ENCODE assay signal across 13 mouse cellular contexts in genomic region chr1:131761079-131761831, GRCm38 (mm10). TPM values are rescaled to one million over a fixed set of nuclear protein-coding genes. Genes with fewer than 3 reads are reported as not detected.
DNase-seq lines count a peak whose midpoint lies in the region; ATAC-seq lines count a peak whose summit lies in the region.
"Had no signal": no experiment of that assay in that cellular context is flagged by ENCODE, and none has a peak within 500 bp of the region (broad histone marks: within the 10 kb centered on the region; RNA-seq: fewer than 3 reads in every experiment).

No protein-coding gene starts in this region.

- peaks cover 14% of the 10 kb centered on the region for H3K4me1 ChIP-seq in forebrain, embryonic 10.5 days
- H3K4me1 ChIP-seq in forebrain, embryonic 14.5 days (ENCODE audit: control insufficient read depth, insufficient read depth, low read length) = no peaks in the 10 kb centered on the region
- peaks cover 19% of the 10 kb centered on the region for H3K4me1 ChIP-seq in lung, embryonic 16.5 days (replicated peaks; ENCODE audit: control insufficient read depth, insufficient read depth, low read length)
- peaks cover 5% of the 10 kb centered on the region; the same call in 1 of the 2 replicates for H3K4me1 ChIP-seq in stomach, embryonic 16.5 days (ENCODE audit: control insufficient read depth, insufficient read depth, low read length)

- no peaks in the 10 kb centered on the region for H3K9me3 ChIP-seq in forebrain, embryonic 10.5 days
- no peaks in the 10 kb centered on the region for H3K9me3 ChIP-seq in forebrain, embryonic 14.5 days (replicated peaks; ENCODE audit: control insufficient read depth, low read length)
- H3K9me3 ChIP-seq in lung, embryonic 16.5 days (ENCODE audit: control insufficient read depth, low read length) = no peaks in the 10 kb centered on the region
- no peaks in the 10 kb centered on the region for H3K9me3 ChIP-seq in stomach, embryonic 16.5 days (replicated peaks; ENCODE audit: control insufficient read depth, low read length)
- H3K9me3 ChIP-seq: embryonic facial prominence, embryonic 15.5 days; heart, embryonic 12.5 days had no signal

- no peak overlapping the region for H3K4me3 ChIP-seq in forebrain, embryonic 10.5 days
- H3K4me3 ChIP-seq in forebrain, embryonic 14.5 days (ENCODE audit: low read depth, low read length) = no peak overlapping the region
- no peak overlapping the region for H3K4me3 ChIP-seq in lung, embryonic 16.5 days (ENCODE audit: low read length)
- no peak overlapping the region for H3K4me3 ChIP-seq in stomach, embryonic 16.5 days (replicated peaks; ENCODE audit: low read length)
- H3K4me3 ChIP-seq: embryonic facial prominence, embryonic 15.5 days; heart, embryonic 12.5 days had no signal

- ATAC-seq in forebrain, embryonic 14.5 days = no peak
- ATAC-seq in lung, embryonic 16.5 days (ENCODE audit: low read depth) = peak; percentile 22; the same call in 1 of the 2 replicates
- ATAC-seq in stomach, embryonic 16.5 days (ENCODE audit: insufficient read depth, low FRiP score) = peak; percentile 22; the same call in 1 of the 2 replicates

- DNase-seq in forebrain, embryonic 10.5 days (ENCODE audit: extremely low spot score, low spot score) = peak; percentile 13
- DNase-seq in forebrain, embryonic 14.5 days (ENCODE audit: low spot score) = no peak
- DNase-seq in right cerebral cortex, postnatal 4 days = peak; percentile 0
- no peak for DNase-seq in right cerebral cortex, adult 2 months (ENCODE audit: low spot score in 2 of 2)
- DNase-seq in cerebellum, postnatal 14 days = no peak
- DNase-seq in kidney, postnatal 4 days = no peak
- DNase-seq: cerebellum, postnatal 25 days had no signal

- no peak overlapping the region for H3K9ac ChIP-seq in forebrain, embryonic 14.5 days (ENCODE audit: low read length)
- H3K9ac ChIP-seq in lung, embryonic 16.5 days (ENCODE audit: low read length) = no peak overlapping the region
- no peak overlapping the region for H3K9ac ChIP-seq in stomach, embryonic 16.5 days (ENCODE audit: low read length)
- H3K9ac ChIP-seq: embryonic facial prominence, embryonic 15.5 days; heart, embryonic 12.5 days; hindbrain, embryonic 14.5 days; liver, embryonic 14.5 days had no signal

- 90% methylated on average over 13 of the region's 13 CpGs for WGBS in forebrain, embryonic 10.5 days
- 88% methylated on average over 13 of the region's 13 CpGs for WGBS in forebrain, embryonic 14.5 days
- WGBS in lung, embryonic 16.5 days = 69% methylated on average over 13 of the region's 13 CpGs
- WGBS in stomach, embryonic 16.5 days = 69% methylated on average over 13 of the region's 13 CpGs

- no peaks in the 10 kb centered on the region for H3K27me3 ChIP-seq in forebrain, embryonic 10.5 days (ENCODE audit: poor library complexity, severe bottlenecking)
- no peaks in the 10 kb centered on the region for H3K27me3 ChIP-seq in forebrain, embryonic 14.5 days (replicated peaks; ENCODE audit: control insufficient read depth, insufficient read depth, low read length)
- H3K27me3 ChIP-seq in lung, embryonic 16.5 days (ENCODE audit: control insufficient read depth, insufficient read depth, low read depth, low read length) = no peaks in the 10 kb centered on the region
- no peaks in the 10 kb centered on the region for H3K27me3 ChIP-seq in stomach, embryonic 16.5 days (ENCODE audit: control insufficient read depth, insufficient read depth, low read length)
- H3K27me3 ChIP-seq: embryonic facial prominence, embryonic 15.5 days; heart, embryonic 12.5 days had no signal

- H3K36me3 ChIP-seq in forebrain, embryonic 10.5 days (replicated peaks) = no peaks in the 10 kb centered on the region
- no peaks in the 10 kb centered on the region for H3K36me3 ChIP-seq in forebrain, embryonic 14.5 days (ENCODE audit: control insufficient read depth, insufficient read depth, low read length)
- no peaks in the 10 kb centered on the region for H3K36me3 ChIP-seq in lung, embryonic 16.5 days (ENCODE audit: control insufficient read depth, insufficient read depth, low read length)
- H3K36me3 ChIP-seq in stomach, embryonic 16.5 days (ENCODE audit: control insufficient read depth, insufficient read depth, low read length) = no peaks in the 10 kb centered on the region
- H3K36me3 ChIP-seq: embryonic facial prominence, embryonic 15.5 days; heart, embryonic 12.5 days had no signal

- H3K27ac ChIP-seq in forebrain, embryonic 10.5 days = no peak overlapping the region
- H3K27ac ChIP-seq in forebrain, embryonic 14.5 days (ENCODE audit: low read depth, low read length) = no peak overlapping the region
- H3K27ac ChIP-seq in lung, embryonic 16.5 days (ENCODE audit: low read length) = 0 out of 2 replicates have a peak overlapping the region, but pooled peaks have one; percentile 7
- H3K27ac ChIP-seq in stomach, embryonic 16.5 days (ENCODE audit: low read length) = no peak overlapping the region
- H3K27ac ChIP-seq: embryonic facial prominence, embryonic 15.5 days; hindbrain, embryonic 14.5 days; liver, embryonic 14.5 days had no signal

- H3K4me2 ChIP-seq in forebrain, embryonic 14.5 days (ENCODE audit: low read length) = no peak overlapping the region
- H3K4me2 ChIP-seq in lung, embryonic 16.5 days (ENCODE audit: low read depth, low read length) = no peak overlapping the region
- no peak overlapping the region for H3K4me2 ChIP-seq in stomach, embryonic 16.5 days (ENCODE audit: low read depth, low read length)
- H3K4me2 ChIP-seq: embryonic facial prominence, embryonic 15.5 days; heart, embryonic 12.5 days; hindbrain, embryonic 14.5 days had no signal

RNA-seq across cellular contexts. Expression of gene Slc26a9, which starts 17.4 kb away (rescaled TPM):
- not detected in 2 replicates for polyA plus RNA-seq in forebrain, embryonic 10.5 days (2016; fragmentation: Nextera tagmentation; extraction: Ambion mirVana)
- 0.04 and 0.12 TPM in 2 replicates for polyA plus RNA-seq in forebrain, embryonic 14.5 days (2014; fragmentation: Nextera tagmentation; extraction: Ambion mirVana)
- polyA plus RNA-seq in lung, embryonic 16.5 days (2015; fragmentation: Nextera tagmentation; extraction: Ambion mirVana) = 8.9 and 10.1 TPM in 2 replicates
- 9.7 and 13.2 TPM in 2 replicates for polyA plus RNA-seq in stomach, embryonic 16.5 days (2015; fragmentation: Nextera tagmentation; extraction: Ambion mirVana)

RNA-seq across cellular contexts. Expression of gene Pm20d1, which starts 35.9 kb away (rescaled TPM):
- polyA plus RNA-seq in forebrain, embryonic 10.5 days (2016; fragmentation: Nextera tagmentation; extraction: Ambion mirVana) = 1.5 TPM in 2 replicates
- 0.31 and 0.42 TPM in 2 replicates for polyA plus RNA-seq in forebrain, embryonic 14.5 days (2014; fragmentation: Nextera tagmentation; extraction: Ambion mirVana)
- 0.68 and 0.70 TPM in 2 replicates for polyA plus RNA-seq in lung, embryonic 16.5 days (2015; fragmentation: Nextera tagmentation; extraction: Ambion mirVana)
- polyA plus RNA-seq in stomach, embryonic 16.5 days (2015; fragmentation: Nextera tagmentation; extraction: Ambion mirVana) = 2.7 and 3.1 TPM in 2 replicates

Comparison
In these comparisons a context has a peak if more than half of its experiments do, and no peak if none do; other contexts are left out.
1. DNase-seq: peak in forebrain, embryonic 10.5 days (single experiment) and right cerebral cortex, postnatal 4 days (single experiment); none in forebrain, embryonic 14.5 days (single experiment), right cerebral cortex, adult 2 months (0 of 2), cerebellum, postnatal 14 days (0 of 2) and kidney, postnatal 4 days (0 of 2).